ENCODE assay signal across 8 mouse cellular contexts in the genomic region with DNA sequence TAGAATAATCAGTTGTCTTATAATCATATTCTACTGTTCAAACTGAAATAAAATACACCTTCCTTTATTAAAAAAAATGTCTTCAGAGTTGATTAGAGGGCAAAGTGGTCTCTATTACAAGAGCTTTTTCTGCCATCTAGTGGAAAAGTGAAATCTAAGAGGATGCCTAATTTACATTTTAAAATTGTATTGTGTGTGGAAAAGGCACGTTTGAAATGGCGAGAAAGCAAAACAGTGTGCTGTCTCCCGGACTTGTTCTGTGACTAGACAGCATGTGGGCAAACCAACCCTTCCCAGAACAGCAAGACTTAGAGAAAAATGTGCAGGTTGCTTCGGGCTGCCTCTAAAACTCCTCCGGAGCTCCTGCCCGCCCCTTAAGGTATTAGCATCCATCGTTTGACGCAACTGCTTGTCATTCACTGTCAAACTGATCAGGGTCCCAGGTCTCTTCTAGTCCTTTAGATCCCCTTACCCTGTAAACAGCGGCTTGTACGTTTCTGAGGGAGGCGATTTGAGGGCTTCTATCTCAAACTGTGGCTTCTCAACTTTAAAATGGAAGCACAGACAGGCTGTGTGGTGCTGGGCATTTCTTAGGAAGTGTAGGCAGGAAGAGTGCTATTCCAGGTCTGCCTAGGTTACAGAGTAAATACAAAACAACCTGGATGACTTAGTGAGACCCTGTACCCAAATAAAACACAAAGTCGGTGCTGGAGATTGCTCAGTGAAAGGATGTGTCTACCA. TPM values are rescaled to one million over a fixed set of nuclear protein-coding genes. Genes with fewer than 3 reads are reported as not detected.
A peak's percentile ranks its signal among the peaks of the same experiment; 100 is the strongest.
DNase-seq lines count a peak whose midpoint lies in the region; ATAC-seq lines count a peak whose summit lies in the region.

No protein-coding gene starts in this region.

- H3K4me1 ChIP-seq in heart, embryonic 11.5 days (ENCODE audit: control insufficient read depth, insufficient read depth, low read length), result peaks cover 12% of the 10 kb centered on the region
- H3K4me1 ChIP-seq in heart, embryonic 16.5 days (ENCODE audit: control insufficient read depth, insufficient read depth, low read length), result peaks cover 8% of the 10 kb centered on the region
- 0 out of 2 replicates have a peak, but pooled peaks cover 4% of the 10 kb centered on the region for H3K4me1 ChIP-seq in midbrain, embryonic 12.5 days

- H3K4me3 ChIP-seq in heart, embryonic 11.5 days (ENCODE audit: low read depth, low read length), result 0 out of 2 replicates have a peak overlapping the region, but pooled peaks have one; percentile 12
- peak overlapping the region; percentile 39 for H3K4me3 ChIP-seq in heart, embryonic 16.5 days (ENCODE audit: low read length)
- H3K4me3 ChIP-seq in midbrain, embryonic 12.5 days, result peak overlapping the region; percentile 33

- H3K9ac ChIP-seq in heart, embryonic 11.5 days (ENCODE audit: low read depth, low read length), result no peak overlapping the region; the same call in 1 of the 2 replicates
- peak overlapping the region; percentile 38; the same call in 1 of the 2 replicates for H3K9ac ChIP-seq in heart, embryonic 16.5 days (ENCODE audit: low read length)
- no peak overlapping the region; the same call in 1 of the 2 replicates for H3K9ac ChIP-seq in midbrain, embryonic 12.5 days (replicated peaks)

- no peak for DNase-seq in heart, postnatal 25 days (ENCODE audit: low spot score)
- peak; percentile 32 for DNase-seq in NIH3T3 (ENCODE audit: low read depth)
- no peak for DNase-seq in left cerebral cortex, postnatal 4 days
- no peak for DNase-seq in testis, postnatal 14 days (ENCODE audit: low spot score)
- no peak for DNase-seq in cerebellum, postnatal 4 days (ENCODE audit: low spot score in 2 of 2)

- no peak overlapping the region for H3K27ac ChIP-seq in heart, embryonic 11.5 days (ENCODE audit: low read depth, low read length)
- H3K27ac ChIP-seq in heart, embryonic 16.5 days (ENCODE audit: low read length), result no peak overlapping the region
- H3K27ac ChIP-seq in midbrain, embryonic 12.5 days (replicated peaks), result no peak overlapping the region

- H3K4me2 ChIP-seq in heart, embryonic 11.5 days, result peak overlapping the region; percentile 49
- H3K4me2 ChIP-seq in heart, embryonic 16.5 days (ENCODE audit: low read depth, low read length), result peak overlapping the region; percentile 62
- peak overlapping the region; percentile 47 for H3K4me2 ChIP-seq in midbrain, embryonic 12.5 days (replicated peaks)

- WGBS in heart, embryonic 11.5 days (ENCODE audit: insufficient replicate concordance), result 39% methylated on average over 12 of the region's 12 CpGs
- WGBS in heart, embryonic 16.5 days, result 36% methylated on average over 12 of the region's 12 CpGs
- 38% methylated on average over 12 of the region's 12 CpGs for WGBS in midbrain, embryonic 12.5 days

- no peaks in the 10 kb centered on the region for H3K27me3 ChIP-seq in heart, embryonic 11.5 days (ENCODE audit: control insufficient read depth, insufficient read depth, low read length)
- H3K27me3 ChIP-seq in heart, embryonic 16.5 days (ENCODE audit: control insufficient read depth, insufficient read depth, low read length), result no peaks in the 10 kb centered on the region
- no peaks in the 10 kb centered on the region for H3K27me3 ChIP-seq in midbrain, embryonic 12.5 days

- intact Hi-C loops in heart, postnatal 25 days (cut with DNase I), result loop anchor here (10.0 kb wide), 1 partner anchor 1468 kb away; no protein-coding TSS in a partner anchor
- intact Hi-C loops in left cerebral cortex, postnatal 4 days (cut with DNase I), result no loop called here

- ATAC-seq in heart, embryonic 11.5 days (replicated peaks; ENCODE audit: insufficient number of reproducible peaks, low FRiP score, low TSS enrichment), result no peak
- ATAC-seq in heart, embryonic 16.5 days (replicated peaks; ENCODE audit: extremely low read depth, insufficient read depth, low FRiP score), result no peak
- ATAC-seq in midbrain, embryonic 12.5 days (ENCODE audit: low FRiP score, low read depth), result 0 out of 2 replicates have a peak, but pooled peaks have one; percentile 24

- H3K36me3 ChIP-seq in heart, embryonic 11.5 days (ENCODE audit: control insufficient read depth, insufficient read depth, low read length), result no peaks in the 10 kb centered on the region
- no peaks in the 10 kb centered on the region for H3K36me3 ChIP-seq in heart, embryonic 16.5 days (ENCODE audit: control insufficient read depth, insufficient read depth)
- H3K36me3 ChIP-seq in midbrain, embryonic 12.5 days, result no peaks in the 10 kb centered on the region

- H3K9me3 ChIP-seq in heart, embryonic 11.5 days (replicated peaks; ENCODE audit: control insufficient read depth, low read length), result no peaks in the 10 kb centered on the region
- H3K9me3 ChIP-seq in heart, embryonic 16.5 days (replicated peaks; ENCODE audit: control insufficient read depth, low read length), result no peaks in the 10 kb centered on the region
- H3K9me3 ChIP-seq in midbrain, embryonic 12.5 days, result no peaks in the 10 kb centered on the region

RNA-seq across cellular contexts. Expression of gene Mzt1, which starts 23.4 kb away (rescaled TPM):
- 93.1 and 97.9 TPM in 2 replicates for polyA plus RNA-seq in heart, embryonic 11.5 days (2014; fragmentation: Nextera tagmentation; extraction: Ambion mirVana)
- 10 to 100 TPM; 33.0 to 33.6 TPM for total RNA-seq in heart, postnatal 25 days (2021)
- polyA plus RNA-seq in heart, embryonic 16.5 days (2015; fragmentation: Nextera tagmentation; extraction: Ambion mirVana), result 75.0 and 97.7 TPM in 2 replicates
- 130 and 135 TPM in 2 replicates for polyA plus RNA-seq in midbrain, embryonic 12.5 days (2016; fragmentation: Nextera tagmentation; extraction: Ambion mirVana)
- 10 to 100 TPM; 44.0 to 44.8 TPM for total RNA-seq in left cerebral cortex, postnatal 4 days (2021)

RNA-seq across cellular contexts. Expression of gene Bora, which starts 23.5 kb away (rescaled TPM):
- polyA plus RNA-seq in heart, embryonic 11.5 days (2014; fragmentation: Nextera tagmentation; extraction: Ambion mirVana), result 51.9 and 52.1 TPM in 2 replicates
- total RNA-seq in heart, postnatal 25 days (2021), result 1 to 10 TPM in 1 of 2 experiments, under 1 TPM in 1; 0.83 to 1.1 TPM
- 41.5 and 46.1 TPM in 2 replicates for polyA plus RNA-seq in heart, embryonic 16.5 days (2015; fragmentation: Nextera tagmentation; extraction: Ambion mirVana)
- polyA plus RNA-seq in midbrain, embryonic 12.5 days (2016; fragmentation: Nextera tagmentation; extraction: Ambion mirVana), result 65.4 and 65.9 TPM in 2 replicates
- total RNA-seq in left cerebral cortex, postnatal 4 days (2021), result 1 to 10 TPM; 4.4 to 5.2 TPM

RNA-seq across cellular contexts. Expression of gene Rpl36a-ps1, which starts 28.4 kb away (rescaled TPM):
- polyA plus RNA-seq in heart, embryonic 11.5 days (2014; fragmentation: Nextera tagmentation; extraction: Ambion mirVana), result 1.0 and 1.8 TPM in 2 replicates
- 1 to 10 TPM; 1.6 to 1.7 TPM for total RNA-seq in heart, postnatal 25 days (2021)
- polyA plus RNA-seq in heart, embryonic 16.5 days (2015; fragmentation: Nextera tagmentation; extraction: Ambion mirVana), result 4.4 TPM in 1 of 2 replicates, not detected in the other
- polyA plus RNA-seq in midbrain, embryonic 12.5 days (2016; fragmentation: Nextera tagmentation; extraction: Ambion mirVana), result 0.94 TPM in 1 of 2 replicates, not detected in the other
- total RNA-seq in left cerebral cortex, postnatal 4 days (2021), result 1 to 10 TPM in 1 of 2 experiments, not detected in 1; 2.5 TPM
